Mouse (Mus musculus): ENCODE measurements around the gene Prmt7. TPM values are rescaled to one million over a fixed set of nuclear protein-coding genes. Genes with fewer than 3 reads are reported as not detected.

Prmt7 gene
- polyA plus RNA-seq, 1 experiment from 2014 or later, result 47.2 TPM

GRCm38 (mm10) chr8:106280844-106281243 is 70.1 kb downstream of the Prmt7 start:
- no peaks in the 10 kb centered on the region for H3K27me3 ChIP-seq (ENCODE audit: control insufficient read depth, insufficient read depth, low read length)
- peak; percentile 57 for ATAC-seq (ENCODE audit: insufficient number of reproducible peaks, insufficient read depth, low FRiP score, low read depth)
- no peak overlapping the region for H3K27ac ChIP-seq (ENCODE audit: low read length)
- no peak overlapping the region for H3K9ac ChIP-seq (replicated peaks; ENCODE audit: low read depth, low read length)
- H3K4me1 ChIP-seq (ENCODE audit: control insufficient read depth, insufficient read depth, low read length), result no peaks in the 10 kb centered on the region
- H3K4me2 ChIP-seq (replicated peaks; ENCODE audit: low read depth, low read length), result no peak overlapping the region
- H3K9me3 ChIP-seq (ENCODE audit: control insufficient read depth, low read depth, low read length), result no peaks in the 10 kb centered on the region
- WGBS, result 36% methylated on average over 4 of the region's 4 CpGs
- no peaks in the 10 kb centered on the region for H3K36me3 ChIP-seq (ENCODE audit: control insufficient read depth, insufficient read depth, low read length)
- no peak overlapping the region for H3K4me3 ChIP-seq (ENCODE audit: low read depth, low read length)

- WGBS, result 11% methylated on average over 2 of the region's 2 CpGs
- H3K4me2 ChIP-seq (replicated peaks; ENCODE audit: low read depth, low read length), result no peak overlapping the region
- H3K9ac ChIP-seq (replicated peaks; ENCODE audit: low read depth, low read length), result no peak overlapping the region
- H3K4me3 ChIP-seq (ENCODE audit: low read depth, low read length), result no peak overlapping the region
- peak; percentile 47; the same call in 1 of the 2 replicates for ATAC-seq (ENCODE audit: insufficient number of reproducible peaks, insufficient read depth, low FRiP score, low read depth)
- 0 out of 2 replicates have a peak overlapping the region, but pooled peaks have one; percentile 39 for H3K27ac ChIP-seq (ENCODE audit: low read length)
- no peaks in the 10 kb centered on the region for H3K4me1 ChIP-seq (ENCODE audit: control insufficient read depth, insufficient read depth, low read length)
- no peaks in the 10 kb centered on the region for H3K27me3 ChIP-seq (ENCODE audit: control insufficient read depth, insufficient read depth, low read length)
- H3K36me3 ChIP-seq (ENCODE audit: control insufficient read depth, insufficient read depth, low read length), result no peaks in the 10 kb centered on the region
- no peaks in the 10 kb centered on the region for H3K9me3 ChIP-seq (ENCODE audit: control insufficient read depth, low read depth, low read length)
These were observed 76.7 kb downstream of the Prmt7 start for GRCm38 (mm10) chr8:106287445-106287844.

- Histone ChIP-seq H3K36me3 (ENCODE audit: control insufficient read depth, insufficient read depth, low read length) (no peaks in the 10 kb centered on the region), H3K4me3 (ENCODE audit: low read depth, low read length) (no peak overlapping the region), H3K27ac (ENCODE audit: low read length) (no peak overlapping the region), H3K4me1 (ENCODE audit: control insufficient read depth, insufficient read depth, low read length) (no peaks in the 10 kb centered on the region), H3K9ac (replicated peaks; ENCODE audit: low read depth, low read length) (no peak overlapping the region), H3K4me2 (replicated peaks; ENCODE audit: low read depth, low read length) (no peak overlapping the region), H3K9me3 (ENCODE audit: control insufficient read depth, low read depth, low read length) (no peaks in the 10 kb centered on the region), H3K27me3 (ENCODE audit: control insufficient read depth, insufficient read depth, low read length) (no peaks in the 10 kb centered on the region)
- no peak for ATAC-seq (ENCODE audit: insufficient number of reproducible peaks, insufficient read depth, low FRiP score, low read depth)
- 7% methylated on average over 3 of the region's 3 CpGs for WGBS
These were observed 78.0 kb downstream of the Prmt7 start for GRCm38 (mm10) chr8:106288732-106289131.

GRCm38 (mm10) chr8:106289464-106289863 is 78.7 kb downstream of the Prmt7 start:
- Histone ChIP-seq H3K4me2 (replicated peaks; ENCODE audit: low read depth, low read length) (no peak overlapping the region), H3K27ac (ENCODE audit: low read length) (no peak overlapping the region), H3K36me3 (ENCODE audit: control insufficient read depth, insufficient read depth, low read length) (no peaks in the 10 kb centered on the region), H3K4me1 (ENCODE audit: control insufficient read depth, insufficient read depth, low read length) (no peaks in the 10 kb centered on the region), H3K9me3 (ENCODE audit: control insufficient read depth, low read depth, low read length) (no peaks in the 10 kb centered on the region), H3K9ac (replicated peaks; ENCODE audit: low read depth, low read length) (no peak overlapping the region), H3K27me3 (ENCODE audit: control insufficient read depth, insufficient read depth, low read length) (no peaks in the 10 kb centered on the region), H3K4me3 (ENCODE audit: low read depth, low read length) (no peak overlapping the region)
- ATAC-seq (ENCODE audit: insufficient number of reproducible peaks, insufficient read depth, low FRiP score, low read depth), result no peak
- WGBS, result 48% methylated on average over 7 of the region's 7 CpGs

GRCm38 (mm10) chr8:106292484-106293396 is 82.0 kb downstream of the Prmt7 start:
- no peaks in the 10 kb centered on the region for H3K36me3 ChIP-seq (ENCODE audit: control insufficient read depth, insufficient read depth, low read length)
- 77% methylated on average over 20 of the region's 20 CpGs for WGBS
- no peak for ATAC-seq (ENCODE audit: insufficient number of reproducible peaks, insufficient read depth, low FRiP score, low read depth)

GRCm38 (mm10) chr8:106298261-106298660 is 87.5 kb downstream of the Prmt7 start:
- Histone ChIP-seq H3K4me3 (ENCODE audit: low read depth, low read length) (no peak overlapping the region), H3K9me3 (ENCODE audit: control insufficient read depth, low read depth, low read length) (no peaks in the 10 kb centered on the region), H3K4me1 (ENCODE audit: control insufficient read depth, insufficient read depth, low read length) (peaks cover 2% of the 10 kb centered on the region; the same call in 1 of the 2 replicates), H3K9ac (replicated peaks; ENCODE audit: low read depth, low read length) (no peak overlapping the region), H3K4me2 (replicated peaks; ENCODE audit: low read depth, low read length) (no peak overlapping the region), H3K27me3 (ENCODE audit: control insufficient read depth, insufficient read depth, low read length) (no peaks in the 10 kb centered on the region), H3K27ac (ENCODE audit: low read length) (no peak overlapping the region), H3K36me3 (ENCODE audit: control insufficient read depth, insufficient read depth, low read length) (no peaks in the 10 kb centered on the region)
- ATAC-seq (ENCODE audit: insufficient number of reproducible peaks, insufficient read depth, low FRiP score, low read depth), result no peak
- 42% methylated on average over 5 of the region's 5 CpGs for WGBS

More at GRCm38 (mm10) chr8:106292484-106293396, 82.0 kb downstream of the Prmt7 start:
- Histone ChIP-seq H3K4me1 (ENCODE audit: control insufficient read depth, insufficient read depth, low read length) (no peaks in the 10 kb centered on the region), H3K4me2 (replicated peaks; ENCODE audit: low read depth, low read length) (no peak overlapping the region), H3K27me3 (ENCODE audit: control insufficient read depth, insufficient read depth, low read length) (no peaks in the 10 kb centered on the region), H3K27ac (ENCODE audit: low read length) (no peak overlapping the region), H3K9me3 (ENCODE audit: control insufficient read depth, low read depth, low read length) (no peaks in the 10 kb centered on the region), H3K4me3 (ENCODE audit: low read depth, low read length) (no peak overlapping the region), H3K9ac (replicated peaks; ENCODE audit: low read depth, low read length) (no peak overlapping the region)

GRCm38 (mm10) chr8:106298846-106299245 is 88.1 kb downstream of the Prmt7 start:
- WGBS, result 42% methylated on average over 1 of the region's 1 CpGs

GRCm38 (mm10) chr8:106299686-106300085 is 89.0 kb downstream of the Prmt7 start:
- Histone ChIP-seq H3K36me3 (ENCODE audit: control insufficient read depth, insufficient read depth, low read length) (no peaks in the 10 kb centered on the region), H3K9me3 (ENCODE audit: control insufficient read depth, low read depth, low read length) (no peaks in the 10 kb centered on the region), H3K27ac (ENCODE audit: low read length) (no peak overlapping the region), H3K9ac (replicated peaks; ENCODE audit: low read depth, low read length) (no peak overlapping the region), H3K4me1 (ENCODE audit: control insufficient read depth, insufficient read depth, low read length) (peaks cover 2% of the 10 kb centered on the region; the same call in 1 of the 2 replicates), H3K4me3 (ENCODE audit: low read depth, low read length) (no peak overlapping the region), H3K4me2 (replicated peaks; ENCODE audit: low read depth, low read length) (no peak overlapping the region), H3K27me3 (ENCODE audit: control insufficient read depth, insufficient read depth, low read length) (no peaks in the 10 kb centered on the region)
- ATAC-seq (ENCODE audit: insufficient number of reproducible peaks, insufficient read depth, low FRiP score, low read depth), result no peak
- 82% methylated on average over 3 of the region's 3 CpGs for whole genome bisulfite sequencing

More at GRCm38 (mm10) chr8:106298846-106299245, 88.1 kb downstream of the Prmt7 start:
- Histone ChIP-seq H3K9ac (replicated peaks; ENCODE audit: low read depth, low read length) (no peak overlapping the region), H3K36me3 (ENCODE audit: control insufficient read depth, insufficient read depth, low read length) (no peaks in the 10 kb centered on the region), H3K27ac (ENCODE audit: low read length) (no peak overlapping the region), H3K4me1 (ENCODE audit: control insufficient read depth, insufficient read depth, low read length) (peaks cover 2% of the 10 kb centered on the region; the same call in 1 of the 2 replicates), H3K27me3 (ENCODE audit: control insufficient read depth, insufficient read depth, low read length) (no peaks in the 10 kb centered on the region), H3K9me3 (ENCODE audit: control insufficient read depth, low read depth, low read length) (no peaks in the 10 kb centered on the region), H3K4me2 (replicated peaks; ENCODE audit: low read depth, low read length) (no peak overlapping the region), H3K4me3 (ENCODE audit: low read depth, low read length) (no peak overlapping the region)
- ATAC-seq (ENCODE audit: insufficient number of reproducible peaks, insufficient read depth, low FRiP score, low read depth), result no peak
